Mouse (Mus musculus): Measurements from ENCODE around the gene Mettl5.
A peak's percentile ranks its signal among the peaks of the same experiment; 100 is the strongest.

DNA sequence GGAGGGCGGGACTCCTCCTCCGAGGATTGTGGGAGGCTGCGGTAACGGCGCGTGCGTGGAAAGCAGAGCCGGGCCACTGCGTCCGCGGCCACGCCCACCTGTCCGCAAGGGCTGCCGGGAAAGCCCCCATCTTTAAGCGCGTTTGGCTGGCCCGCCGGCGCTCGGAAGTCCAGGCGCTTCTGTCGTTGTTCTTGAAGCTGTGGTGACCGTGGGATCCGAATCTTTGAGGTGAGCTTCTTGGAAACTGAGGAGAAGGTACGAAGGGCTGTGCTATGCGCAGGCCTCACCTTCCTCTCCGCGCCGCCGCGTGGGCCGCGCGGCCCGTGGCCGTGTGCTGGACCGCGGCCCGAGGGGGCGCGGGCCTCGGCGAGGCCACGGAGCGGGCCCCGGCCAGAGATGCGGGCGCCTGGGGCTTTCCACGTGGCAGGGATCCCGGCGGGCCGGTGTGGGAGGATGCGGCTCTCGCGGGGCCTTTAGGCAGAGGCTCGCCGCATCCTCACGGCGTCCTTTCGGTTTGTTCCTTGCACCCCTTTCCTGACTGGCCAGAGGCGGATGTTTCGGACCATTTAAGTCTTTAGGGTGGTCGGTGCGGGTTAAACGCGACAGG, 23.8 kb downstream of the Mettl5 start, which contains the start of gene Ssb:
- no peak for TF ChIP-seq CTCF (IDR thresholded peaks at IDR 0.05; ENCODE audit: extremely low read depth, insufficient read length, insufficient replicate concordance, low read depth, low read length)
- peak; percentile 79 for TF ChIP-seq POLR2A (IDR thresholded peaks at IDR 0.05; ENCODE audit: low read depth, low read length)
